In the genomic region with DNA sequence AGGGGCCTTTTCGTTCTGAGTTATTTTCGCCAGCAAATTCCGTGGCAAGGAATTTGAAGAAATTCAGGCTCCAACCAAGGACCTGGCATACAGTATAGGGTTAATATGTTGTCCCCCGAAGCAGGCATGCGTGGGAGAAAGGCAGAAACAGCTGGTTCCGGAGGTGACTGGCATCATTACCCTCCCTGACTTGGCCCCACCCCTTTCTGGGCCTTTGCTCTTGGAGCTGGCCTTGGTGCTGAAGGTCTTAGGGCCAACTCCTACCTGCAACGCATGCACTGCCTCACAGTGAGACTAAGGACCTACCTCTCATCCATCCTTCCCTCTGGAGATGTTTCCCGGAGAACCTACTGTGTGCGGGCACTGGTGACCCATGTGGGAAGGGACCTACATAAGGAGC, we compare ENCODE assay signal across 8 mouse cellular contexts. TPM values are rescaled to one million over a fixed set of nuclear protein-coding genes. Genes with fewer than 3 reads are reported as not detected.
DNase-seq lines count a peak whose midpoint lies in the region; ATAC-seq lines count a peak whose summit lies in the region.
"Had no signal": no experiment of that assay in that cellular context is flagged by ENCODE, and none has a peak within 500 bp of the region (broad histone marks: within the 10 kb centered on the region; RNA-seq: fewer than 3 reads in every experiment).

No protein-coding gene starts in this region.

- H3K27me3 ChIP-seq in midbrain, embryonic 14.5 days (ENCODE audit: control insufficient read depth, insufficient read depth, low read length): no peaks in the 10 kb centered on the region
- no peaks in the 10 kb centered on the region for H3K27me3 ChIP-seq in midbrain, embryonic 16.5 days (ENCODE audit: control insufficient read depth, insufficient read depth, low read depth, low read length)
- no peaks in the 10 kb centered on the region for H3K27me3 ChIP-seq in neural tube, embryonic 11.5 days (ENCODE audit: control insufficient read depth, insufficient read depth, low read length)

- no peak for ATAC-seq in midbrain, embryonic 14.5 days (ENCODE audit: low FRiP score, low TSS enrichment)
- no peak for ATAC-seq in midbrain, embryonic 16.5 days
- ATAC-seq in neural tube, embryonic 11.5 days (ENCODE audit: insufficient read depth, low FRiP score, low TSS enrichment): no peak

- peak; percentile 44 for DNase-seq in midbrain, embryonic 14.5 days
- DNase-seq in c-Kit-positive CD71-positive TER-119-positive erythroid progenitor cells, embryonic 14.5 days (ENCODE audit: low spot score): peak; percentile 60
- peak; percentile 91 for DNase-seq in kidney, postnatal 10 days
- peak; percentile 75 for DNase-seq in neural tube, embryonic 11.5 days (ENCODE audit: low spot score)
- DNase-seq in frontal cortex, adult 2 months (ENCODE audit: extremely low spot score in 1 of 2, low spot score in 1 of 2): no peak
- DNase-seq in cerebellum, postnatal 14 days: no peak

- H3K4me1 ChIP-seq in midbrain, embryonic 14.5 days (ENCODE audit: control insufficient read depth, insufficient read depth, low read length): peaks cover 91% of the 10 kb centered on the region
- peaks cover 73% of the 10 kb centered on the region for H3K4me1 ChIP-seq in midbrain, embryonic 16.5 days (ENCODE audit: control insufficient read depth, insufficient read depth, low read length)
- H3K4me1 ChIP-seq in neural tube, embryonic 11.5 days (ENCODE audit: control insufficient read depth, insufficient read depth, low read length): peaks cover 87% of the 10 kb centered on the region

- H3K27ac ChIP-seq in midbrain, embryonic 14.5 days (replicated peaks; ENCODE audit: low read depth, low read length): peak overlapping the region; percentile 72
- no peak overlapping the region for H3K27ac ChIP-seq in midbrain, embryonic 16.5 days (ENCODE audit: low read length)
- H3K27ac ChIP-seq in neural tube, embryonic 11.5 days (ENCODE audit: low read depth, low read length): peak overlapping the region; percentile 21; the same call in 1 of the 2 replicates
- H3K27ac ChIP-seq: embryonic facial prominence, embryonic 15.5 days had no signal

- H3K4me3 ChIP-seq in midbrain, embryonic 14.5 days (replicated peaks; ENCODE audit: low read depth, low read length): no peak overlapping the region
- no peak overlapping the region for H3K4me3 ChIP-seq in midbrain, embryonic 16.5 days (ENCODE audit: low read depth, low read length)
- H3K4me3 ChIP-seq in neural tube, embryonic 11.5 days (ENCODE audit: low read depth, low read length): no peak overlapping the region
- H3K4me3 ChIP-seq: embryonic facial prominence, embryonic 15.5 days had no signal

- H3K9ac ChIP-seq in midbrain, embryonic 14.5 days (replicated peaks; ENCODE audit: low read length): no peak overlapping the region
- H3K9ac ChIP-seq in midbrain, embryonic 16.5 days (ENCODE audit: low read depth, low read length): no peak overlapping the region
- no peak overlapping the region for H3K9ac ChIP-seq in neural tube, embryonic 11.5 days (ENCODE audit: low read length)
- H3K9ac ChIP-seq: embryonic facial prominence, embryonic 15.5 days had no signal

- H3K36me3 ChIP-seq in midbrain, embryonic 14.5 days (ENCODE audit: control insufficient read depth, insufficient read depth, low read length): no peaks in the 10 kb centered on the region
- H3K36me3 ChIP-seq in midbrain, embryonic 16.5 days (ENCODE audit: control insufficient read depth, insufficient read depth, low read length): no peaks in the 10 kb centered on the region
- no peaks in the 10 kb centered on the region for H3K36me3 ChIP-seq in neural tube, embryonic 11.5 days (ENCODE audit: control insufficient read depth, insufficient read depth, low read length)
- H3K36me3 ChIP-seq: embryonic facial prominence, embryonic 15.5 days had no signal

- H3K4me2 ChIP-seq in midbrain, embryonic 14.5 days (ENCODE audit: low read length): no peak overlapping the region
- H3K4me2 ChIP-seq in midbrain, embryonic 16.5 days (ENCODE audit: low read length): no peak overlapping the region
- H3K4me2 ChIP-seq in neural tube, embryonic 11.5 days (ENCODE audit: low read depth): no peak overlapping the region
- H3K4me2 ChIP-seq: embryonic facial prominence, embryonic 15.5 days had no signal

- no peaks in the 10 kb centered on the region for H3K9me3 ChIP-seq in midbrain, embryonic 14.5 days (ENCODE audit: control insufficient read depth, low read length)
- no peaks in the 10 kb centered on the region for H3K9me3 ChIP-seq in midbrain, embryonic 16.5 days (replicated peaks; ENCODE audit: control insufficient read depth, low read length, poor library complexity, severe bottlenecking)
- H3K9me3 ChIP-seq in neural tube, embryonic 11.5 days (ENCODE audit: control insufficient read depth, low read length): no peaks in the 10 kb centered on the region
- H3K9me3 ChIP-seq: embryonic facial prominence, embryonic 15.5 days had no signal

- 40% methylated on average over 9 of the region's 9 CpGs for WGBS in midbrain, embryonic 14.5 days
- WGBS in midbrain, embryonic 16.5 days: 49% methylated on average over 9 of the region's 9 CpGs
- WGBS in neural tube, embryonic 11.5 days: 49% methylated on average over 9 of the region's 9 CpGs

RNA-seq across cellular contexts. Expression of a gene that starts 20.1 kb away (rescaled TPM):
- 5.7 and 7.0 TPM in 2 replicates for polyA plus RNA-seq in midbrain, embryonic 14.5 days (2014; fragmentation: Nextera tagmentation; extraction: Ambion mirVana)
- 5.3 and 6.0 TPM in 2 replicates for polyA plus RNA-seq in midbrain, embryonic 16.5 days (2015; fragmentation: Nextera tagmentation; extraction: Ambion mirVana)
- polyA plus RNA-seq in neural tube, embryonic 11.5 days (2014; fragmentation: Nextera tagmentation; extraction: Ambion mirVana): 5.0 and 7.5 TPM in 2 replicates
- polyA plus RNA-seq in frontal cortex, adult 2 months (2012; rRNA removed): 8.3 and 10.6 TPM in 2 replicates

Comparison
In these comparisons a context has a peak if more than half of its experiments do, and no peak if none do; other contexts are left out.
1. DNase-seq: peak in midbrain, embryonic 14.5 days (single experiment), c-Kit-positive CD71-positive TER-119-positive erythroid progenitor cells, embryonic 14.5 days (single experiment), kidney, postnatal 10 days (single experiment) and neural tube, embryonic 11.5 days (single experiment); none in frontal cortex, adult 2 months (0 of 2) and cerebellum, postnatal 14 days (0 of 2).